Mouse (Mus musculus) stomach, postnatal 0 days (tissue): ENCODE data around the gene Cdipt. TPM values are rescaled to one million over a fixed set of nuclear protein-coding genes. Genes with fewer than 3 reads are reported as not detected.
A peak's percentile ranks its signal among the peaks of the same experiment; 100 is the strongest.

Source experiments
- ATAC-seq: fragments of 200-750 bp; cut with Nextera tagmentation; 2 replicates; pipeline ENCODE4 v1.8.0; 2017; ENCODE audit not compliant: low FRiP score, low TSS enrichment
- DNase-seq: peaks from one replicate; pipeline ENCODE4 v3.0.0-alpha.2; 2016; ENCODE audit warnings: low spot score
- H3K27ac ChIP-seq: fragments of 300-500 bp; sonication (generic); replicated peaks from 2 replicates; pipeline ENCODE4 v1.5.1; 2014; ENCODE audit warnings: mild to moderate bottlenecking, control low read depth
- H3K27me3 ChIP-seq: fragments of 300-500 bp; sonication (generic); 2 replicates; pipeline ENCODE4 v1.6.1; 2014; ENCODE audit warnings: low read length; ENCODE audit not compliant: control insufficient read depth, insufficient read depth
- H3K36me3 ChIP-seq: fragments of 300-500 bp; sonication (generic); 2 replicates; pipeline ENCODE4 v1.6.1; 2014; ENCODE audit warnings: low read length, mixed read lengths; ENCODE audit not compliant: control insufficient read depth, insufficient read depth
- H3K4me1 ChIP-seq: fragments of 300-500 bp; sonication (generic); replicated peaks from 2 replicates; pipeline ENCODE4 v1.6.1; 2014; ENCODE audit warnings: antibody characterized with exemption; ENCODE audit not compliant: control insufficient read depth, insufficient read depth
- H3K4me2 ChIP-seq: fragments of 300-500 bp; sonication (generic); replicated peaks from 2 replicates; pipeline ENCODE4 v1.6.1; 2014; ENCODE audit warnings: low read depth, mild to moderate bottlenecking, control low read depth, moderate library complexity
- H3K4me3 ChIP-seq: fragments of 300-500 bp; sonication (generic); 2 replicates; pipeline ENCODE4 v1.5.1; 2014; ENCODE audit warnings: low read depth, low read length, control low read depth
- H3K9ac ChIP-seq: fragments of 300-500 bp; sonication (generic); 2 replicates; pipeline ENCODE4 v1.6.1; 2014; ENCODE audit warnings: mild to moderate bottlenecking, low read length, control low read depth, mixed read lengths
- H3K9me3 ChIP-seq: fragments of 300-500 bp; sonication (generic); 2 replicates; pipeline ENCODE4 v1.6.1; 2016; ENCODE audit warnings: low read length; ENCODE audit not compliant: control insufficient read depth
- CTCF ChIP-seq: IDR thresholded peaks from 2 replicates; pipeline ENCODE4 v1.5.1; 2016; ENCODE audit warnings: antibody characterized with exemption, low read depth, mild to moderate bottlenecking, moderate library complexity
- EP300 ChIP-seq: optimal IDR thresholded peaks from 2 replicates; pipeline ENCODE3; 2016; ENCODE audit warnings: antibody characterized with exemption
- WGBS: fragments of 180-500 bp; shearing (Covaris S2); extraction: QIAGEN DNeasy Blood & Tissue Kit; methylation state at CpG from one replicate; pipeline ENCODE4 v1.1.7; 2014; 5-methylcytosine and 5-hydroxymethylcytosine counted together
- polyA plus RNA-seq: library from polyadenylated mRNA; unstranded; fragments of >200 nt; fragmentation: Nextera tagmentation; extraction: Ambion mirVana; gene quantifications from 2 replicates; pipeline ENCODE4 v1.2.1, GENCODE M21; 2015

The Cdipt gene
- polyA plus RNA-seq, 1 experiment from 2014 or later: 80.4 TPM

DNA sequence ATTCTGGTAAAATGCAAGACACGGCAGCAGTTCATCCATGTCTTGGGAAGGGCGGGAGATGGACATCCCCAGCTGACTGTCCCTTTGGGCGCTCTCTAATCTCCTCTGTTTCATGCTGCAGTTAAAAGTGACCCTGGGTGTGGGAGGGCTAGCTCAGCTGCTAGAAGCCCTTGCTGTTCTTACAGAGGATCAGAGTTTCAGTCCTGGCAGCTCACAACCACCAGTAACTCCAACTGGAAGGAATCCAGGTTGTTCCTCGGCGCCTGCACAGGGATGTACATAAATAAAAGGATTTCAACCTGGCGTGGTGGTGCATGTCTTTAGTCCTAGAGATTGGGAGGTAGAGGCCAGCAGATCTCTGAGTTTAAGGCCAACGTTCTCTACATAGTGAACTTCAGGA, 7.4 kb downstream of the Cdipt start:
- ATAC-seq (no peak), DNase-seq (no peak)
- Histone ChIP-seq H3K9me3 (no peaks in the 10 kb centered on the region), H3K27ac (no peak overlapping the region), H3K4me2 (no peak overlapping the region), H3K4me1 (no peaks in the 10 kb centered on the region), H3K9ac (no peak overlapping the region), H3K36me3 (peaks cover 12% of the 10 kb centered on the region; the same call in 1 of the 2 replicates), H3K4me3 (no peak overlapping the region), H3K27me3 (no peaks in the 10 kb centered on the region)
- 58% methylated on average over 7 of the region's 7 CpGs for WGBS
- TF ChIP-seq EP300 (no peak), CTCF (no peak)

DNA sequence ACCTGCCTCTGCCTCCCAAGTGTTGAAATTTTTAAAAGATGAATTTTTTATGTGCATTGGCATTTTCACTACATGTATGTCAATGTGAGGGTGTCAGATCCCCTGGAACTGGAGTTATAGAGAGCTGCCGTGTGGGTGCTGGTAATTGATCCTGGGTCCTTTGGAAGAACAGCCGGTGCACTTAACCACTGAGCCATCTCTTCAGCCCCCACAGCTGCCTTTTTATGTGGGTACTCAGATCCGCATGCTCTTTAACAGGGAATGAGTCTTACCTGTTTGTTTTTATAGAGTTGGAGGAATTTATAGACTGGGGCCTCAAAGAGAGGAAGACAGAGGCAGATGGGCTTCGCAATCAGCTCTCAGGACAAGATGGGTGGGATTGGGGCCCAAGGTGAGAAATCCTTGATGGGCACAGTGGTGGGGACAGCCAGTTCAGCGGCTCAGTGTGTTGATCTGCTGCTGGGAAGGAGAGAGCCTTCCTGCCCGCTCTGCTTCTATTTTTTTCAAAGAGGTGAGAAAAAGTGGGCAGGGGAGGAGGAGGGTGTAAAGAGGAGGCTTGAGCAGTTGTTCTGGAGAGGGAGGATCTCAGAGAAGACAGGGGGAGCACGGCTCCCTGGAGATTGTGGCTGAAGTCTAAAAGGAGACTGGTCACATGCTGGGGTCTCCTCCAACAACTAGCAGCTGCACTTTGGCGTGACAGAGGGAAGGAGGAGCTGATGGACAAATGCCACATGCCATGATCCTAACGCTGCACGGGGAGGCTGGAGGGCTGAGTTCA, 9.1 kb downstream of the Cdipt start:
- Histone ChIP-seq H3K9ac (no peak overlapping the region), H3K4me3 (no peak overlapping the region), H3K27ac (no peak overlapping the region), H3K27me3 (no peaks in the 10 kb centered on the region), H3K36me3 (0 out of 2 replicates have a peak, but pooled peaks cover 6% of the 10 kb centered on the region), H3K4me2 (no peak overlapping the region), H3K4me1 (no peaks in the 10 kb centered on the region), H3K9me3 (no peaks in the 10 kb centered on the region)
- no peak for TF ChIP-seq EP300
- TF ChIP-seq CTCF: no peak
- DNase-seq (no peak), ATAC-seq (no peak)
- WGBS: 47% methylated on average over 10 of the region's 10 CpGs

DNA sequence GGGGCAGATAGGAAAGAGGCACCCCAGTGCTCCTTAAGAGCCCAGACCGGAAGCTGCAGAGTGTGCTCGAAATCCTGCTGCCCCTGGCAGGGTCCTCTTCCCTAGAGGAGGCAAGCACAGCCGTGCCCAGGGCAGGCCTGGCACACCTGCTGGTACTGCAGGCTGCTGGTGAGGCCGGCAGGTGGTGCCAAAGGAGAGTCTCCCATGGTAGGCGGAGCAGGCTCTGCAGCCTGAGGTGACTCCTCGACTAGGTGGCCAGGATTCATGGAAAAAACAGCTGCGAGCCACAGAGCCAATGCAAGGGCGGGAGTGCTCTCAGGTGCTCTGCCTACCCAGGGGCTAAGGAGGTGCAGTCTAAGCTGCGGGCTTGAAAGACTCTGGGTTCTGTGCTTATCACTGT, 10.6 kb downstream of the Cdipt start:
- Histone ChIP-seq H3K27me3 (no peaks in the 10 kb centered on the region), H3K4me3 (no peak overlapping the region), H3K36me3 (peaks cover 1% of the 10 kb centered on the region; the same call in 1 of the 2 replicates), H3K4me2 (no peak overlapping the region), H3K4me1 (no peaks in the 10 kb centered on the region), H3K9ac (no peak overlapping the region), H3K9me3 (no peaks in the 10 kb centered on the region), H3K27ac (no peak overlapping the region)
- ATAC-seq (peak; percentile 84), DNase-seq (peak; percentile 81)
- TF ChIP-seq CTCF (peak; percentile 80), EP300 (no peak)
- WGBS: 37% methylated on average over 9 of the region's 9 CpGs

DNA sequence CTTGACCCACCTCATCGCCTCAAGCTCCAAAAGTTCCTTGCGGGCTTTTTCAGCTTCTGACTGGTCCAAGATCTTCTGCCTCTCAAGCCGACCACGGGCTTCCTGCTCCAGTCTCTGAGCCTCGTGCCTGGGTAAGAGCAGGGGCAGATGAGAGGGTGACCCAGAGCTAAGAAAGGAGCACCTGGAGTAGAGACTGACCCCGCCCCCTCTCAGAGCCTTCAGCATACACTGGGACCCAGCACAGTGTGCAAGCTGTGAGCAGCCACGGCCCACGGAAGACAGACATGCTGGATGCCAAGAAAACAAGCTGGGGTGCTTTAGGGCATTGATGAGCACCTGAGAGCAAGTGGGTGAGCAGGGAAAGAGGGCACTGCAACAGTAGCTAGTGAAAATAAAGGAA, 13.1 kb downstream of the Cdipt start:
- no peak overlapping the region for H3K4me2 ChIP-seq
- WGBS: 70% methylated on average over 8 of the region's 8 CpGs

DNA sequence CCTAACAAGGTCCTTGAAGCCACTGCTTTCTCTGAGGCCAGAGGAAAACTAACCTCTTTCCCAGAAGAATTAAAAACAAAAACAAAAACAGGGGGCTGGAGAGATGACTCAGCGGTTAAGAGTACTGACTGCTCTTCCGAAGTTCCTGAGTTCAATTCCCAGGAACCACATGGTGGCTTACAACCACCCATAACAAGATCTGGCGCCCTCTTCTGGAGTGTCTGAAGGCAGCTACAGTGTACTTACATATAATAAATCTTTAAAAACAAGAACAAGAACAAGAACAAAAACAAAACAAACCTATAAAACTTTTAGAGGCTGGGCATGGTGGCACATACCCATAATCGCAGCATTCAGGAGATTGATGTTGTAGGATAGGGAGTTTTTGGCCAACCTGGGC, 20.7 kb downstream of the Cdipt start:
- Histone ChIP-seq H3K4me3 (no peak overlapping the region), H3K4me1 (no peaks in the 10 kb centered on the region), H3K27me3 (no peaks in the 10 kb centered on the region), H3K9me3 (no peaks in the 10 kb centered on the region), H3K9ac (no peak overlapping the region), H3K27ac (no peak overlapping the region), H3K4me2 (no peak overlapping the region), H3K36me3 (no peaks in the 10 kb centered on the region)
- DNase-seq (no peak), ATAC-seq (no peak)
- TF ChIP-seq EP300: no peak
- peak; percentile 48 for TF ChIP-seq CTCF
- 83% methylated on average over 4 of the region's 4 CpGs for WGBS

More for the DNA sequence above, 13.1 kb downstream of the Cdipt start:
- Histone ChIP-seq H3K4me3 (no peak overlapping the region), H3K27me3 (no peaks in the 10 kb centered on the region), H3K27ac (no peak overlapping the region), H3K36me3 (no peaks in the 10 kb centered on the region; the same call in 1 of the 2 replicates), H3K9ac (no peak overlapping the region), H3K9me3 (no peaks in the 10 kb centered on the region), H3K4me1 (no peaks in the 10 kb centered on the region)
- TF ChIP-seq EP300: no peak
- TF ChIP-seq CTCF: no peak
- ATAC-seq: no peak
- no peak for DNase-seq

DNA sequence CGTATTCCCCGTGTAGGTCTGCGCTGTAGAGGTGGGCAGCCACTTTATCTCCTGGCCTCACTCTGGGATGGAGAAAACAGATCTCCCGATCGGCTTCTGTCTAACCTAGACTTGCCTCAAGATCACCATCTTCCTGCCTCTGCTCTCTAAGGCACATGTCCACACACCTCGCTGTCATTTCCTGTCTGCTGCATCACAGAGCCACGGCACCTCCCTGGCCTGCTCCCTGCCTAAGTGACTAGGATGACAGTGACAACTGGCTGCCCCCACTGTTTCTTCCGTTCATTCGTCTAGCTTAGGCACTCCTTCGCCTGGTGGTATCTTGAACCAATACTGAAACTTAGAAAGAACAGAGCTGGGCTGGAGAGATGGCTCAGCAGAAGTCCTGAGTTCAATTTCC, 23.9 kb downstream of the Cdipt start:
- ATAC-seq (no peak), DNase-seq (no peak)
- Histone ChIP-seq H3K36me3 (no peaks in the 10 kb centered on the region), H3K4me2 (no peak overlapping the region), H3K27ac (no peak overlapping the region), H3K27me3 (no peaks in the 10 kb centered on the region), H3K9me3 (no peaks in the 10 kb centered on the region), H3K4me3 (no peak overlapping the region), H3K9ac (no peak overlapping the region), H3K4me1 (no peaks in the 10 kb centered on the region)
- WGBS: 77% methylated on average over 10 of the region's 10 CpGs
- TF ChIP-seq EP300 (no peak), CTCF (no peak)
